Mouse (Mus musculus): ENCODE data around the gene Prr12. TPM values are rescaled to one million over a fixed set of nuclear protein-coding genes. Genes with fewer than 3 reads are reported as not detected.

Gene Prr12
- polyA plus RNA-seq, 1 experiment from 2014 or later: 9.6 TPM

- ATAC-seq (ENCODE audit: insufficient read depth, low FRiP score, low read depth): no peak
Measured at GRCm38 (mm10) chr7:44985595-44986191, 67.0 kb downstream of the Prr12 start.

GRCm38 (mm10) chr7:44984833-44985164 lies 67.9 kb downstream of the Prr12 start:
- H3K27me3 ChIP-seq (replicated peaks): no peaks in the 10 kb centered on the region
- no peak overlapping the region for H3K9ac ChIP-seq
- peaks cover 33% of the 10 kb centered on the region for H3K4me1 ChIP-seq
- H3K9me3 ChIP-seq: no peaks in the 10 kb centered on the region
- ATAC-seq (ENCODE audit: insufficient read depth, low FRiP score, low read depth): no peak
- WGBS: 36% methylated on average over 3 of the region's 3 CpGs
- peak overlapping the region; percentile 73 for H3K4me3 ChIP-seq (replicated peaks)
- peaks cover 28% of the 10 kb centered on the region for H3K36me3 ChIP-seq
- peak overlapping the region; percentile 40; the same call in 1 of the 2 replicates for H3K27ac ChIP-seq
- peak overlapping the region; percentile 62 for H3K4me2 ChIP-seq

More at GRCm38 (mm10) chr7:44985595-44986191, 67.0 kb downstream of the Prr12 start:
- Histone ChIP-seq H3K9ac (peak overlapping the region; percentile 87), H3K36me3 (peaks cover 25% of the 10 kb centered on the region), H3K9me3 (no peaks in the 10 kb centered on the region), H3K4me1 (peaks cover 33% of the 10 kb centered on the region), H3K4me2 (peak overlapping the region; percentile 62), H3K27ac (peak overlapping the region; percentile 91), H3K4me3 (replicated peaks) (peak overlapping the region; percentile 73), H3K27me3 (replicated peaks) (no peaks in the 10 kb centered on the region)
- WGBS: under 1% methylated on average over 44 of the region's 45 CpGs

- WGBS: 74% methylated on average over 7 of the region's 7 CpGs
- Histone ChIP-seq H3K36me3 (peaks cover 33% of the 10 kb centered on the region), H3K9ac (no peak overlapping the region), H3K27ac (peak overlapping the region; percentile 40), H3K4me1 (peaks cover 33% of the 10 kb centered on the region), H3K4me2 (peak overlapping the region; percentile 62), H3K9me3 (no peaks in the 10 kb centered on the region), H3K4me3 (replicated peaks) (peak overlapping the region; percentile 73; the same call in 1 of the 2 replicates), H3K27me3 (replicated peaks) (no peaks in the 10 kb centered on the region)
- no peak for ATAC-seq (ENCODE audit: insufficient read depth, low FRiP score, low read depth)
Measured at GRCm38 (mm10) chr7:44983944-44984832, 68.5 kb downstream of the Prr12 start.

GRCm38 (mm10) chr7:44983085-44983484 lies 69.6 kb downstream of the Prr12 start:
- Histone ChIP-seq H3K4me2 (no peak overlapping the region), H3K9ac (no peak overlapping the region), H3K4me1 (peaks cover 28% of the 10 kb centered on the region), H3K4me3 (replicated peaks) (no peak overlapping the region), H3K27me3 (replicated peaks) (no peaks in the 10 kb centered on the region), H3K36me3 (peaks cover 43% of the 10 kb centered on the region), H3K27ac (peak overlapping the region; percentile 24; the same call in 1 of the 2 replicates), H3K9me3 (no peaks in the 10 kb centered on the region)
- WGBS: 30% methylated on average over 6 of the region's 6 CpGs
- no peak for ATAC-seq (ENCODE audit: insufficient read depth, low FRiP score, low read depth)

- no peak overlapping the region for H3K27ac ChIP-seq
- 90% methylated on average over 8 of the region's 8 CpGs for WGBS
- H3K36me3 ChIP-seq: peaks cover 57% of the 10 kb centered on the region
- H3K4me2 ChIP-seq: no peak overlapping the region
- H3K9me3 ChIP-seq: no peaks in the 10 kb centered on the region
- H3K4me1 ChIP-seq: peaks cover 23% of the 10 kb centered on the region
- H3K4me3 ChIP-seq (replicated peaks): no peak overlapping the region
- no peaks in the 10 kb centered on the region for H3K27me3 ChIP-seq (replicated peaks)
- ATAC-seq (ENCODE audit: insufficient read depth, low FRiP score, low read depth): no peak
- H3K9ac ChIP-seq: no peak overlapping the region
Measured at GRCm38 (mm10) chr7:44981539-44981938, 71.1 kb downstream of the Prr12 start.

GRCm38 (mm10) chr7:44978300-44978699 lies 74.4 kb downstream of the Prr12 start:
- peaks cover 16% of the 10 kb centered on the region for H3K4me1 ChIP-seq
- no peak overlapping the region for H3K4me3 ChIP-seq (replicated peaks)
- peaks cover 66% of the 10 kb centered on the region for H3K36me3 ChIP-seq
- no peak overlapping the region for H3K27ac ChIP-seq
- H3K9me3 ChIP-seq: no peaks in the 10 kb centered on the region
- H3K4me2 ChIP-seq: no peak overlapping the region
- 83% methylated on average over 3 of the region's 3 CpGs for WGBS
- no peaks in the 10 kb centered on the region for H3K27me3 ChIP-seq (replicated peaks)
- ATAC-seq (ENCODE audit: insufficient read depth, low FRiP score, low read depth): no peak
- H3K9ac ChIP-seq: no peak overlapping the region

Small RNA genes within 50 kb of the gene (microRNA-seq; reads per million reads assigned to microRNA genes)
- gene Mir7054: 0.77 reads per million

Other genes with a start within 250 kb of the Prr12 start
- 79.3 and 79.8 TPM in 2 replicates for gene Nup62, start 236.8 kb downstream of the Prr12 start, polyA plus RNA-seq (2015; fragmentation: Nextera tagmentation; extraction: Ambion mirVana)
- gene Il4i1, start 236.5 kb downstream of the Prr12 start, polyA plus RNA-seq (2015; fragmentation: Nextera tagmentation; extraction: Ambion mirVana): 1.3 and 1.4 TPM in 2 replicates
- 5.3 and 6.4 TPM in 2 replicates for gene Atf5, start 236.2 kb downstream of the Prr12 start, polyA plus RNA-seq (2015; fragmentation: Nextera tagmentation; extraction: Ambion mirVana)
- 110 and 112 TPM in 2 replicates for gene Akt1s1, start 203.9 kb downstream of the Prr12 start, polyA plus RNA-seq (2015; fragmentation: Nextera tagmentation; extraction: Ambion mirVana)
- gene Tbc1d17, start 203.8 kb downstream of the Prr12 start, polyA plus RNA-seq (2015; fragmentation: Nextera tagmentation; extraction: Ambion mirVana): 64.5 and 72.0 TPM in 2 replicates
- 25.5 and 32.7 TPM in 2 replicates for gene Pnkp, start 195.7 kb downstream of the Prr12 start, polyA plus RNA-seq (2015; fragmentation: Nextera tagmentation; extraction: Ambion mirVana)
- gene Ptov1, start 183.1 kb downstream of the Prr12 start, polyA plus RNA-seq (2015; fragmentation: Nextera tagmentation; extraction: Ambion mirVana): 291 and 320 TPM in 2 replicates
- 88.7 and 91.0 TPM in 2 replicates for gene Med25, start 160.2 kb downstream of the Prr12 start, polyA plus RNA-seq (2015; fragmentation: Nextera tagmentation; extraction: Ambion mirVana)
- 22.2 and 24.2 TPM in 2 replicates for gene Fuz, start 156.8 kb downstream of the Prr12 start, polyA plus RNA-seq (2015; fragmentation: Nextera tagmentation; extraction: Ambion mirVana)
- 61.5 and 61.6 TPM in 2 replicates for gene Ap2a1, start 123.4 kb downstream of the Prr12 start, polyA plus RNA-seq (2015; fragmentation: Nextera tagmentation; extraction: Ambion mirVana)
- gene Tsks, start 109.7 kb downstream of the Prr12 start, polyA plus RNA-seq (2015; fragmentation: Nextera tagmentation; extraction: Ambion mirVana): 0.09 and 0.14 TPM in 2 replicates
- 19.3 and 19.4 TPM in 2 replicates for gene Cpt1c, start 78.0 kb downstream of the Prr12 start, polyA plus RNA-seq (2015; fragmentation: Nextera tagmentation; extraction: Ambion mirVana)
- gene Prmt1, start 66.3 kb downstream of the Prr12 start, polyA plus RNA-seq (2015; fragmentation: Nextera tagmentation; extraction: Ambion mirVana): 396 and 430 TPM in 2 replicates
- gene Irf3, start 55.2 kb downstream of the Prr12 start, polyA plus RNA-seq (2015; fragmentation: Nextera tagmentation; extraction: Ambion mirVana): 89.5 and 94.4 TPM in 2 replicates
- gene Bcl2l12, start 54.2 kb downstream of the Prr12 start, polyA plus RNA-seq (2015; fragmentation: Nextera tagmentation; extraction: Ambion mirVana): 47.3 and 47.7 TPM in 2 replicates
- gene Scaf1, start 36.5 kb downstream of the Prr12 start, polyA plus RNA-seq (2015; fragmentation: Nextera tagmentation; extraction: Ambion mirVana): 32.4 and 39.3 TPM in 2 replicates
- gene Rras, start 34.9 kb downstream of the Prr12 start, polyA plus RNA-seq (2015; fragmentation: Nextera tagmentation; extraction: Ambion mirVana): 58.0 and 59.8 TPM in 2 replicates
- 52.8 and 55.5 TPM in 2 replicates for gene Nosip, start 9.5 kb upstream of the Prr12 start, polyA plus RNA-seq (2015; fragmentation: Nextera tagmentation; extraction: Ambion mirVana)
- gene Prrg2, start 9.8 kb upstream of the Prr12 start, polyA plus RNA-seq (2015; fragmentation: Nextera tagmentation; extraction: Ambion mirVana): 20.5 and 24.7 TPM in 2 replicates
- 320 and 325 TPM in 2 replicates for gene Rcn3, start 39.3 kb upstream of the Prr12 start, polyA plus RNA-seq (2015; fragmentation: Nextera tagmentation; extraction: Ambion mirVana)
- 92.1 and 94.1 TPM in 2 replicates for gene Fcgrt, start 51.0 kb upstream of the Prr12 start, polyA plus RNA-seq (2015; fragmentation: Nextera tagmentation; extraction: Ambion mirVana)
- 1,420 and 1,462 TPM in 2 replicates for gene Rps11, start 71.6 kb upstream of the Prr12 start, polyA plus RNA-seq (2015; fragmentation: Nextera tagmentation; extraction: Ambion mirVana)
- gene Rpl13a, start 75.9 kb upstream of the Prr12 start, polyA plus RNA-seq (2015; fragmentation: Nextera tagmentation; extraction: Ambion mirVana): 1,296 and 1,308 TPM in 2 replicates
- 0.42 TPM in 1 of 2 replicates, not detected in the other for gene Gm45713, start 83.3 kb upstream of the Prr12 start, polyA plus RNA-seq (2015; fragmentation: Nextera tagmentation; extraction: Ambion mirVana)
- 2.2 and 2.5 TPM in 2 replicates for gene Flt3l, start 83.6 kb upstream of the Prr12 start, polyA plus RNA-seq (2015; fragmentation: Nextera tagmentation; extraction: Ambion mirVana)
- 80.3 and 90.0 TPM in 2 replicates for gene Pih1d1, start 101.4 kb upstream of the Prr12 start, polyA plus RNA-seq (2015; fragmentation: Nextera tagmentation; extraction: Ambion mirVana)
- gene Aldh16a1, start 101.7 kb upstream of the Prr12 start, polyA plus RNA-seq (2015; fragmentation: Nextera tagmentation; extraction: Ambion mirVana): 49.3 and 58.7 TPM in 2 replicates
- 0.13 TPM in 1 of 2 replicates, not detected in the other for gene Slc17a7, start 111.1 kb upstream of the Prr12 start, polyA plus RNA-seq (2015; fragmentation: Nextera tagmentation; extraction: Ambion mirVana)
- gene Gfy, start 126.7 kb upstream of the Prr12 start, polyA plus RNA-seq (2015; fragmentation: Nextera tagmentation; extraction: Ambion mirVana): not detected in 2 replicates
- not detected in 2 replicates for gene Pth2, start 128.1 kb upstream of the Prr12 start, polyA plus RNA-seq (2015; fragmentation: Nextera tagmentation; extraction: Ambion mirVana)
- gene Ccdc155, start 152.0 kb upstream of the Prr12 start, polyA plus RNA-seq (2015; fragmentation: Nextera tagmentation; extraction: Ambion mirVana): 0.55 and 0.64 TPM in 2 replicates
- 1.1 and 1.4 TPM in 2 replicates for gene Dkkl1, start 159.3 kb upstream of the Prr12 start, polyA plus RNA-seq (2015; fragmentation: Nextera tagmentation; extraction: Ambion mirVana)
- gene Tead2, start 162.9 kb upstream of the Prr12 start, polyA plus RNA-seq (2015; fragmentation: Nextera tagmentation; extraction: Ambion mirVana): 123 and 141 TPM in 2 replicates
- 4.2 and 7.1 TPM in 2 replicates for gene Cd37, start 186.2 kb upstream of the Prr12 start, polyA plus RNA-seq (2015; fragmentation: Nextera tagmentation; extraction: Ambion mirVana)
- gene Slc6a16, start 188.2 kb upstream of the Prr12 start, polyA plus RNA-seq (2015; fragmentation: Nextera tagmentation; extraction: Ambion mirVana): not detected in 2 replicates
- not detected in 2 replicates for gene Slc6a21, start 224.6 kb upstream of the Prr12 start, polyA plus RNA-seq (2015; fragmentation: Nextera tagmentation; extraction: Ambion mirVana)